In genomic region chr5:63887111-63887510, GRCm38 (mm10) we compare ENCODE assay signal across 11 mouse cellular contexts.
DNase-seq lines count a peak whose midpoint lies in the region; ATAC-seq lines count a peak whose summit lies in the region.
"Had no signal": no experiment of that assay in that cellular context is flagged by ENCODE, and none has a peak within 500 bp of the region (broad histone marks: within the 10 kb centered on the region; RNA-seq: fewer than 3 reads in every experiment).

No protein-coding gene starts in this region.

- no peaks in the 10 kb centered on the region for H3K27me3 ChIP-seq in midbrain, embryonic 10.5 days (ENCODE audit: low read depth, poor library complexity, severe bottlenecking)
- H3K27me3 ChIP-seq: limb, embryonic 15.5 days had no signal

- peak; percentile 59 for ATAC-seq in megakaryocyte progenitor cell, adult 5-6 weeks (replicated peaks; ENCODE audit: poor library complexity)
- ATAC-seq in inflammation-experienced regulatory T-cells, adult 6 months = no peak

- no peaks in the 10 kb centered on the region for H3K36me3 ChIP-seq in midbrain, embryonic 10.5 days
- H3K36me3 ChIP-seq: G1E; limb, embryonic 15.5 days had no signal

- 98% methylated on average over 4 of the region's 4 CpGs for WGBS in midbrain, embryonic 10.5 days

- peak; percentile 21 to 38 for DNase-seq in kidney, postnatal 36 days
- no peak for DNase-seq in kidney, postnatal 25 days
- peak; percentile 20 to 32 for DNase-seq in B cell, adult 2 months
- DNase-seq in ZHBTc4 (ENCODE audit: low read depth, low spot score) = peak; percentile 67
- DNase-seq in midbrain, embryonic 10.5 days (ENCODE audit: low spot score) = no peak
- DNase-seq: cerebellum, adult 11 months; right cerebral cortex, adult 18-20 months had no signal

- no peak overlapping the region for H3K27ac ChIP-seq in midbrain, embryonic 10.5 days (replicated peaks)
- H3K27ac ChIP-seq: limb, embryonic 15.5 days had no signal

- H3K4me1 ChIP-seq in midbrain, embryonic 10.5 days = no peaks in the 10 kb centered on the region
- H3K4me1 ChIP-seq: limb, embryonic 15.5 days had no signal

- H3K4me3 ChIP-seq in midbrain, embryonic 10.5 days = no peak overlapping the region
- H3K4me3 ChIP-seq: limb, embryonic 15.5 days had no signal

- H3K9me3 ChIP-seq in midbrain, embryonic 10.5 days (replicated peaks) = no peaks in the 10 kb centered on the region
- H3K9me3 ChIP-seq: G1E; limb, embryonic 15.5 days had no signal

Comparison
In these comparisons a context has a peak if more than half of its experiments do, and no peak if none do; other contexts are left out.
1. DNase-seq: peak in kidney, postnatal 36 days (2 of 2), B cell, adult 2 months (2 of 2) and ZHBTc4 (single experiment); none in kidney, postnatal 25 days (0 of 2) and midbrain, embryonic 10.5 days (single experiment).